Mouse (Mus musculus): ENCODE data around the gene Cx3cr1. TPM values are rescaled to one million over a fixed set of nuclear protein-coding genes. Genes with fewer than 3 reads are reported as not detected.

The Cx3cr1 gene
- polyA plus RNA-seq, 1 experiment = 7.5 TPM

- TF ChIP-seq POLR2A (IDR thresholded peaks at IDR 0.05; ENCODE audit: control insufficient read depth, extremely low read depth, insufficient read depth, low read length, poor library complexity) (no peak), CTCF (IDR thresholded peaks at IDR 0.05; ENCODE audit: borderline replicate concordance, control insufficient read depth, extremely low read depth, insufficient read depth, low read length, poor library complexity) (no peak)
- Histone ChIP-seq H3K36me3 (ENCODE audit: control insufficient read depth, insufficient read depth, low read length) (no peaks in the 10 kb centered on the region), H3K4me3 (ENCODE audit: control insufficient read depth, insufficient read depth, low read length) (peak overlapping the region; percentile 47), H3K27me3 (ENCODE audit: control insufficient read depth, insufficient read depth, low read length) (no peaks in the 10 kb centered on the region), H3K4me1 (replicated peaks; ENCODE audit: control insufficient read depth, insufficient read depth, low read length) (peaks cover 8% of the 10 kb centered on the region), H3K27ac (ENCODE audit: control insufficient read depth, insufficient read depth, low read length) (no peak overlapping the region)
- WGBS = 11% methylated on average over 31 of the region's 31 CpGs
- peak; percentile 80 for DNase-seq
Measured at GRCm38 (mm10) chr9:120001945-120002725, 67.5 kb downstream of the Cx3cr1 start.

GRCm38 (mm10) chr9:120000761-120001160 is 68.9 kb downstream of the Cx3cr1 start:
- Histone ChIP-seq H3K4me1 (replicated peaks; ENCODE audit: control insufficient read depth, insufficient read depth, low read length) (peaks cover 8% of the 10 kb centered on the region), H3K27ac (ENCODE audit: control insufficient read depth, insufficient read depth, low read length) (no peak overlapping the region), H3K27me3 (ENCODE audit: control insufficient read depth, insufficient read depth, low read length) (no peaks in the 10 kb centered on the region), H3K4me3 (ENCODE audit: control insufficient read depth, insufficient read depth, low read length) (no peak overlapping the region), H3K36me3 (ENCODE audit: control insufficient read depth, insufficient read depth, low read length) (no peaks in the 10 kb centered on the region)
- TF ChIP-seq CTCF (IDR thresholded peaks at IDR 0.05; ENCODE audit: borderline replicate concordance, control insufficient read depth, extremely low read depth, insufficient read depth, low read length, poor library complexity) (no peak), POLR2A (IDR thresholded peaks at IDR 0.05; ENCODE audit: control insufficient read depth, extremely low read depth, insufficient read depth, low read length, poor library complexity) (no peak)
- DNase-seq = no peak
- WGBS = 81% methylated on average over 5 of the region's 5 CpGs

GRCm38 (mm10) chr9:119999636-120000035 is 70.0 kb downstream of the Cx3cr1 start:
- 89% methylated on average over 6 of the region's 6 CpGs for WGBS
- no peaks in the 10 kb centered on the region for H3K27me3 ChIP-seq (ENCODE audit: control insufficient read depth, insufficient read depth, low read length)
- H3K27ac ChIP-seq (ENCODE audit: control insufficient read depth, insufficient read depth, low read length) = no peak overlapping the region
- H3K4me1 ChIP-seq (replicated peaks; ENCODE audit: control insufficient read depth, insufficient read depth, low read length) = peaks cover 8% of the 10 kb centered on the region
- no peak overlapping the region for H3K4me3 ChIP-seq (ENCODE audit: control insufficient read depth, insufficient read depth, low read length)
- DNase-seq = no peak
- TF ChIP-seq POLR2A (IDR thresholded peaks at IDR 0.05; ENCODE audit: control insufficient read depth, extremely low read depth, insufficient read depth, low read length, poor library complexity) (no peak), CTCF (IDR thresholded peaks at IDR 0.05; ENCODE audit: borderline replicate concordance, control insufficient read depth, extremely low read depth, insufficient read depth, low read length, poor library complexity) (no peak)
- H3K36me3 ChIP-seq (ENCODE audit: control insufficient read depth, insufficient read depth, low read length) = no peaks in the 10 kb centered on the region

- no peak for DNase-seq
- peaks cover 13% of the 10 kb centered on the region for H3K4me1 ChIP-seq (replicated peaks; ENCODE audit: control insufficient read depth, insufficient read depth, low read length)
- TF ChIP-seq POLR2A (IDR thresholded peaks at IDR 0.05; ENCODE audit: control insufficient read depth, extremely low read depth, insufficient read depth, low read length, poor library complexity) (no peak), CTCF (IDR thresholded peaks at IDR 0.05; ENCODE audit: borderline replicate concordance, control insufficient read depth, extremely low read depth, insufficient read depth, low read length, poor library complexity) (no peak)
- H3K36me3 ChIP-seq (ENCODE audit: control insufficient read depth, insufficient read depth, low read length) = no peaks in the 10 kb centered on the region
- no peaks in the 10 kb centered on the region for H3K27me3 ChIP-seq (ENCODE audit: control insufficient read depth, insufficient read depth, low read length)
- no peak overlapping the region for H3K27ac ChIP-seq (ENCODE audit: control insufficient read depth, insufficient read depth, low read length)
- no peak overlapping the region for H3K4me3 ChIP-seq (ENCODE audit: control insufficient read depth, insufficient read depth, low read length)
- WGBS = 87% methylated on average over 1 of the region's 1 CpGs
Measured at GRCm38 (mm10) chr9:119998776-119999175, 70.9 kb downstream of the Cx3cr1 start.

GRCm38 (mm10) chr9:119996080-119996479 is 73.6 kb downstream of the Cx3cr1 start:
- no peak overlapping the region for H3K27ac ChIP-seq (ENCODE audit: control insufficient read depth, insufficient read depth, low read length)
- H3K4me1 ChIP-seq (replicated peaks; ENCODE audit: control insufficient read depth, insufficient read depth, low read length) = peaks cover 12% of the 10 kb centered on the region
- H3K4me3 ChIP-seq (ENCODE audit: control insufficient read depth, insufficient read depth, low read length) = no peak overlapping the region
- H3K36me3 ChIP-seq (ENCODE audit: control insufficient read depth, insufficient read depth, low read length) = no peaks in the 10 kb centered on the region
- 69% methylated on average over 4 of the region's 4 CpGs for WGBS
- no peak for DNase-seq
- TF ChIP-seq CTCF (IDR thresholded peaks at IDR 0.05; ENCODE audit: borderline replicate concordance, control insufficient read depth, extremely low read depth, insufficient read depth, low read length, poor library complexity) = no peak
- no peak for TF ChIP-seq POLR2A (IDR thresholded peaks at IDR 0.05; ENCODE audit: control insufficient read depth, extremely low read depth, insufficient read depth, low read length, poor library complexity)
- H3K27me3 ChIP-seq (ENCODE audit: control insufficient read depth, insufficient read depth, low read length) = no peaks in the 10 kb centered on the region

GRCm38 (mm10) chr9:119994207-119994606 is 75.5 kb downstream of the Cx3cr1 start:
- no peak overlapping the region for H3K27ac ChIP-seq (ENCODE audit: control insufficient read depth, insufficient read depth, low read length)
- no peak for DNase-seq
- WGBS = 82% methylated on average over 7 of the region's 7 CpGs

More at GRCm38 (mm10) chr9:119994207-119994606, 75.5 kb downstream of the Cx3cr1 start:
- Histone ChIP-seq H3K4me3 (ENCODE audit: control insufficient read depth, insufficient read depth, low read length) (no peak overlapping the region), H3K36me3 (ENCODE audit: control insufficient read depth, insufficient read depth, low read length) (no peaks in the 10 kb centered on the region), H3K27me3 (ENCODE audit: control insufficient read depth, insufficient read depth, low read length) (no peaks in the 10 kb centered on the region), H3K4me1 (replicated peaks; ENCODE audit: control insufficient read depth, insufficient read depth, low read length) (peaks cover 12% of the 10 kb centered on the region)
- no peak for TF ChIP-seq CTCF (IDR thresholded peaks at IDR 0.05; ENCODE audit: borderline replicate concordance, control insufficient read depth, extremely low read depth, insufficient read depth, low read length, poor library complexity)
- TF ChIP-seq POLR2A (IDR thresholded peaks at IDR 0.05; ENCODE audit: control insufficient read depth, extremely low read depth, insufficient read depth, low read length, poor library complexity) = no peak
